Mouse (Mus musculus): ENCODE data around the gene Cacna2d4. TPM values are rescaled to one million over a fixed set of nuclear protein-coding genes. Genes with fewer than 3 reads are reported as not detected.
"Not testable (repeated sequence)": the region's sequence is repeated elsewhere in the genome, so short reads cannot be mapped to it uniquely, and the experiment has no call there.

The Cacna2d4 gene
- polyA plus RNA-seq, 1 experiment from 2014 or later: 0.23 TPM

DNA sequence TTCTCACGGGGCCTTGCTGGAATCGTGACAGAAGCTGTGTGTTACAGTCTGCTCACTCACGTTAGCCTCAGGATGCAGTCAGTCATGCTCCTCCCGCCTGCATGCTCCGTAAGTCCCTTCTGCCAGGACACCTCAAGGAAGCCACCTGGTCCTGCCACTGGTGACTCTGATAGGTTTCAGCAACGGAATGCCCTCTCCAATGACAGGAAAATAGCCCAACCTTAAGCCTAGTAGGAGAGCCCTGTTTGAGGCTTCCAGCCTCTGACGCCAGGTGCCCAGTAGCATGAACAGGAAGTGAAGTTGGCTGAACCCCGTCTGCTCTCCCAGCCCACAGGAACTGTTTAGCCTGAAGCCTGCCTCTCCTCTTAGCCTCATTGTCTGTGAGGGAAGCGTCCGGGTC is 109.9 kb downstream of the Cacna2d4 start:
- H3K4me2 ChIP-seq (replicated peaks; ENCODE audit: low read depth, low read length): no peak overlapping the region
- H3K9ac ChIP-seq (replicated peaks; ENCODE audit: low read depth, low read length): no peak overlapping the region
- H3K4me3 ChIP-seq (ENCODE audit: low read depth, low read length): no peak overlapping the region
- ATAC-seq (ENCODE audit: insufficient number of reproducible peaks, insufficient read depth, low FRiP score, low read depth): no peak
- H3K9me3 ChIP-seq (ENCODE audit: control insufficient read depth, low read depth, low read length): no peaks in the 10 kb centered on the region
- no peaks in the 10 kb centered on the region for H3K36me3 ChIP-seq (ENCODE audit: control insufficient read depth, insufficient read depth, low read length)
- H3K27ac ChIP-seq (ENCODE audit: low read length): no peak overlapping the region
- H3K4me1 ChIP-seq (ENCODE audit: control insufficient read depth, insufficient read depth, low read length): no peaks in the 10 kb centered on the region
- 52% methylated on average over 10 of the region's 10 CpGs for WGBS
- no peaks in the 10 kb centered on the region for H3K27me3 ChIP-seq (ENCODE audit: control insufficient read depth, insufficient read depth, low read length)

DNA sequence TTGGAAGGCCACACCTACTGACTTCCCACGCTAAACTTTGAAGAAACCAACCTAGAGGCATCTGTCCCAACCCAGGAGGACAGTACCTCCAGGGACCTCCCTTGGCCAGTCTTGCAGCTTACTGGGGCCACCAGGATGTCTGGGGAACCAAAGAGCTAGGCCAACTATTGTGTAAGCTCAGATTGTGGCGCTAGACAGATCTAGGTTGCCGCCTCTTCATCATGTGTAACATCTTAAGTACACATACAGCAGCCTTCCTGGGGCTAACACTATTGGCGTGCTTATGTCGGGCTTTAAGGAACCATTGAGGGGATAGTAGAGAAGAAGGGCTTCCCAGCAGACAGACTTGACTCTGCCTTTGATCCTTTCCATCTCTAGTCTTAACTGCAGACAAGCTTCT is 111.5 kb downstream of the Cacna2d4 start:
- H3K27ac ChIP-seq (ENCODE audit: low read length): no peak overlapping the region
- H3K4me3 ChIP-seq (ENCODE audit: low read depth, low read length): no peak overlapping the region
- WGBS: 72% methylated on average over 5 of the region's 5 CpGs
- no peaks in the 10 kb centered on the region for H3K36me3 ChIP-seq (ENCODE audit: control insufficient read depth, insufficient read depth, low read length)
- H3K27me3 ChIP-seq (ENCODE audit: control insufficient read depth, insufficient read depth, low read length): no peaks in the 10 kb centered on the region
- H3K9me3 ChIP-seq (ENCODE audit: control insufficient read depth, low read depth, low read length): no peaks in the 10 kb centered on the region
- ATAC-seq (ENCODE audit: insufficient number of reproducible peaks, insufficient read depth, low FRiP score, low read depth): no peak
- H3K4me1 ChIP-seq (ENCODE audit: control insufficient read depth, insufficient read depth, low read length): no peaks in the 10 kb centered on the region
- no peak overlapping the region for H3K9ac ChIP-seq (replicated peaks; ENCODE audit: low read depth, low read length)
- H3K4me2 ChIP-seq (replicated peaks; ENCODE audit: low read depth, low read length): no peak overlapping the region

DNA sequence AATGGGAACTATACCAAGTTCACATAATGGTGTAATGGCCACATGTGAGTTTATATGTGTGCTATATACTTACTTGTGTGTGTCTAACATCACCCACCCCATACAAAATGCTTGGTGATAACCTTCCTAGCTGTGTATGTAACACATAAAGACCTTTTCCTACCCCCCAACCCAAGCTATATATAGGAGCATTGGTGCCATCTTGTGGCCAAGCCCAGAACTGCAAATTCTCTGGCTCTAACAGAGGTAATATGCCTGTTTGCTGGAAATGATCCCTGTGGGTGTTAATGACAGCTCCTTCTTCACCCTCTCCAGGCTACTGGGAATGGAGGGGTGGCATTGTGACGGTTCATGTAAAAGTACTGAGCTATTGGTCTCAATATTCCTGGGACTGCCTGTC is 111.9 kb downstream of the Cacna2d4 start:
- Histone ChIP-seq H3K27ac (ENCODE audit: low read length) (no peak overlapping the region), H3K4me2 (replicated peaks; ENCODE audit: low read depth, low read length) (no peak overlapping the region), H3K36me3 (ENCODE audit: control insufficient read depth, insufficient read depth, low read length) (peaks cover 3% of the 10 kb centered on the region; the same call in 1 of the 2 replicates), H3K9me3 (ENCODE audit: control insufficient read depth, low read depth, low read length) (no peaks in the 10 kb centered on the region), H3K9ac (replicated peaks; ENCODE audit: low read depth, low read length) (no peak overlapping the region), H3K27me3 (ENCODE audit: control insufficient read depth, insufficient read depth, low read length) (no peaks in the 10 kb centered on the region), H3K4me3 (ENCODE audit: low read depth, low read length) (no peak overlapping the region), H3K4me1 (ENCODE audit: control insufficient read depth, insufficient read depth, low read length) (no peaks in the 10 kb centered on the region)
- no peak for ATAC-seq (ENCODE audit: insufficient number of reproducible peaks, insufficient read depth, low FRiP score, low read depth)
- 0% methylated on average over 1 of the region's 1 CpGs for WGBS

DNA sequence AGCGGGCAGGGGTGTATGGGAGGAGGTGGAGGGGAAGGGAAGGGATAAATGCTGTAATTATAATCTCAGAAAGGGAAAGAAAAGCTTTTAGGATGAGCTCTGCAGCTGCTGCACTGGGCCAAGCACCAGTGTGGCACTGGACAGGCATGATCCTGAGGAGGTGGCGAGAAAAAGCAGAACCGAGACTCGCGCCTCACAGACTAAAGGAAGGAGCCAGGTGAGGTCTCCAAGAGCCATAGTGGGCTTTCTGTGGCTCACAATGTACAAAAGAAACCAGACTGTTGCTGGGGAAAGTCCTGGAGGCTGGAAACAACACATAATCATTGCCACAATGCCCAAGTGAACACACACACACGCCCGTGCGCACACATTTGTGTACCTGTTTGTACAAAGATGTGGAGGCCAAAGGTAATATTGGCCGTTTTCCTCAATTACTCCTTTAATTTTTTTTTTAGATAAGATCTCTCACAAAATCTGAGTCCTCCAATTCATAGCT is 114.4 kb downstream of the Cacna2d4 start:
- Histone ChIP-seq H3K4me3 (ENCODE audit: low read depth, low read length) (no peak overlapping the region), H3K27ac (ENCODE audit: low read length) (no peak overlapping the region), H3K36me3 (ENCODE audit: control insufficient read depth, insufficient read depth, low read length) (peaks cover 21% of the 10 kb centered on the region), H3K4me1 (ENCODE audit: control insufficient read depth, insufficient read depth, low read length) (no peaks in the 10 kb centered on the region), H3K27me3 (ENCODE audit: control insufficient read depth, insufficient read depth, low read length) (no peaks in the 10 kb centered on the region), H3K9me3 (ENCODE audit: control insufficient read depth, low read depth, low read length) (no peaks in the 10 kb centered on the region), H3K4me2 (replicated peaks; ENCODE audit: low read depth, low read length) (no peak overlapping the region), H3K9ac (replicated peaks; ENCODE audit: low read depth, low read length) (no peak overlapping the region)
- ATAC-seq (ENCODE audit: insufficient number of reproducible peaks, insufficient read depth, low FRiP score, low read depth): no peak
- WGBS: 86% methylated on average over 9 of the region's 9 CpGs

DNA sequence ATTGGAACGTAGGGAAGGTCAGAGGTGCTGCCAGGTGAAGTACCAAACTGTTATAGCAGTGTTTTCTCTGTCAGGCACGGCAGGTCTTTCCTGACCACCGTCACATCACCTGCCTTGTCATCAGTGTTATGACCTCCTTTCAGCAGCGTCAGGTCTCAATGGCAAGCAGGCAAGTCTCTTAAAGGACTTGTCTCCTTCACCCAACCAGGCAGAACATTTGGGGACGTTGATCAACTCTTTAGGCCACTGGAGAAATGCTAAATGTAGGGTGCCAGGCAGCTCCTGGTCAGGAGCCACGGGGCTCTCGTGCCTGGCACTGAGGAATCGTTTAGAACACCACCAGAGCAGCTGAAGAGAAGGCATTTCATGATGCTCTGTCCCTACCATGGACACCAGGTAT is 115.3 kb downstream of the Cacna2d4 start:
- peaks cover 28% of the 10 kb centered on the region for H3K36me3 ChIP-seq (ENCODE audit: control insufficient read depth, insufficient read depth, low read length)
- 79% methylated on average over 8 of the region's 8 CpGs for WGBS
- no peaks in the 10 kb centered on the region for H3K9me3 ChIP-seq (ENCODE audit: control insufficient read depth, low read depth, low read length)
- no peak overlapping the region for H3K9ac ChIP-seq (replicated peaks; ENCODE audit: low read depth, low read length)
- ATAC-seq (ENCODE audit: insufficient number of reproducible peaks, insufficient read depth, low FRiP score, low read depth): no peak
- H3K4me1 ChIP-seq (ENCODE audit: control insufficient read depth, insufficient read depth, low read length): no peaks in the 10 kb centered on the region
- H3K27ac ChIP-seq (ENCODE audit: low read length): no peak overlapping the region
- H3K27me3 ChIP-seq (ENCODE audit: control insufficient read depth, insufficient read depth, low read length): no peaks in the 10 kb centered on the region
- no peak overlapping the region for H3K4me3 ChIP-seq (ENCODE audit: low read depth, low read length)
- no peak overlapping the region for H3K4me2 ChIP-seq (replicated peaks; ENCODE audit: low read depth, low read length)

DNA sequence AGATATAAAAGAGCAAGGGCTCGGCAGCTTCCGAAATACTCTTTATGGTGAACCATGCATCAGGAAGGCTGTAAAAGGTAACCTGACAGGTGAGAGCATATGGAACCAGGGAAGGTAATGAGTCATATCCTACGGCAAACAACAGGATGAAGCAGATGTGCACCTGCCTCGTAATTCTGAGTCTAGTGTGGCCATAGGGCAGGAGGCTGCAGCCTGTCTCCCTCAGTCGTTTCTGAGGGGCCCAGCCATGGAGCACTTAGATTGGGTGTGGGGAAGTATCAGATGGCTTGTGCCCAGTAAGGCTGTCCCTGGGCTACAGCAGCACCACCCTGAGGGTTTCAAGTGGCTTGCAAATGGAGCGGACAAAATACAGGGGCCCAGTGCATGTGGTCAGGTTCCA is 116.2 kb downstream of the Cacna2d4 start:
- Histone ChIP-seq H3K4me1 (ENCODE audit: control insufficient read depth, insufficient read depth, low read length) (no peaks in the 10 kb centered on the region), H3K27ac (ENCODE audit: low read length) (no peak overlapping the region), H3K9ac (replicated peaks; ENCODE audit: low read depth, low read length) (no peak overlapping the region), H3K4me3 (ENCODE audit: low read depth, low read length) (no peak overlapping the region), H3K9me3 (ENCODE audit: control insufficient read depth, low read depth, low read length) (no peaks in the 10 kb centered on the region), H3K36me3 (ENCODE audit: control insufficient read depth, insufficient read depth, low read length) (peaks cover 35% of the 10 kb centered on the region), H3K27me3 (ENCODE audit: control insufficient read depth, insufficient read depth, low read length) (no peaks in the 10 kb centered on the region), H3K4me2 (replicated peaks; ENCODE audit: low read depth, low read length) (no peak overlapping the region)
- ATAC-seq (ENCODE audit: insufficient number of reproducible peaks, insufficient read depth, low FRiP score, low read depth): no peak
- 78% methylated on average over 6 of the region's 6 CpGs for WGBS

DNA sequence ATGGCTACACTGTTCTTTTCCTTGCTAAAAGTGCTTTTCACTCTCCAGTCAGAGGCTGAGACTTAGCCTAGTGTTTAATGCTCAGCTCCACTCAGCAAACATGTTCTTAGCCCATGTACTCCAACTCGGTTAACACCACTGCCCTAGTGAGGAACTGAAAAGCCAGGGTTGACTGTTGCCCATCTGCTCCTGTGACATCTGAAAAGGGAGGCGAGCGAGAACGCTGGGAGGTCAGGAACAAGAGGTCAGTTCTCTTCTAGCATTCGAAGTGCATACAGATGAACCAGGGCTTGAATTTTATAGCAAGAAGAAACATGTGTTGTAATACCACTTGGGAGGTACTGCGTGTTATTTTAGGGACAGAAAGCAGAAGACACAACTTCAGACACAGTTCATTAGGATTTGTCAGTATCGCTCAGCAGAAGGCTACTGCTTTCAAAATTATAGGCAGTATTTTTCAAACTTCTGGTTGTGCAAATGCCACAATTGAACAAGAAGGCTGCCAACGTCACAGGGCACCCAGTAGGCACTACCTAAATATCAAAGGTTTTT is 121.8 kb downstream of the Cacna2d4 start:
- no peak overlapping the region for H3K9ac ChIP-seq (replicated peaks; ENCODE audit: low read depth, low read length)
- no peaks in the 10 kb centered on the region for H3K27me3 ChIP-seq (ENCODE audit: control insufficient read depth, insufficient read depth, low read length)
- no peak overlapping the region for H3K27ac ChIP-seq (ENCODE audit: low read length)
- H3K4me2 ChIP-seq (replicated peaks; ENCODE audit: low read depth, low read length): no peak overlapping the region
- no peak for ATAC-seq (ENCODE audit: insufficient number of reproducible peaks, insufficient read depth, low FRiP score, low read depth)
- no peak overlapping the region for H3K4me3 ChIP-seq (ENCODE audit: low read depth, low read length)
- no peaks in the 10 kb centered on the region for H3K9me3 ChIP-seq (ENCODE audit: control insufficient read depth, low read depth, low read length)
- H3K36me3 ChIP-seq (ENCODE audit: control insufficient read depth, insufficient read depth, low read length): peaks cover 53% of the 10 kb centered on the region
- 94% methylated on average over 8 of the region's 8 CpGs for WGBS
- H3K4me1 ChIP-seq (ENCODE audit: control insufficient read depth, insufficient read depth, low read length): no peaks in the 10 kb centered on the region

DNA sequence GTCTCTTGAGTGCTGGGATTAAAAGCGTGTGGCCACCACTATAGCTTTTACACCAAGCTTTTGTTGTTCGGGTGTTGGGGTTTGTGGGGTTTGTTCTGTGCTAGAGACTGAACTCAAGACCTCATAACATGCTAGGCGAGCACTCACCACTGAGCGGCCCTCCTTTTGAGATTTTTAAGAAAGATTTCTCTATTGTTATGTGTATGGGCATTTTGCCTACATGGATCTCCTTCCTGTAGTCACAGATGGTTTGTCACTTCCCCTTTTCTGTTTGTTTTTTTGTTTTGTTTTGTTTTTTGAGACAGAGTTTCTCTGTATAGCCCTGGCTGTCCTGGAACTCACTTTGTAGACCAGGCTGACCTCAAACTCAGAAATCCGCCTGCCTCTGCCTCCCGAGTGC is 123.9 kb downstream of the Cacna2d4 start:
- not testable (repeated sequence) for H3K27me3 ChIP-seq (ENCODE audit: control insufficient read depth, insufficient read depth, low read length); H3K4me3 ChIP-seq (ENCODE audit: low read depth, low read length); H3K9ac ChIP-seq (replicated peaks; ENCODE audit: low read depth, low read length); H3K4me2 ChIP-seq (replicated peaks; ENCODE audit: low read depth, low read length); H3K9me3 ChIP-seq (ENCODE audit: control insufficient read depth, low read depth, low read length); ATAC-seq (ENCODE audit: insufficient number of reproducible peaks, insufficient read depth, low FRiP score, low read depth); H3K27ac ChIP-seq (ENCODE audit: low read length); H3K4me1 ChIP-seq (ENCODE audit: control insufficient read depth, insufficient read depth, low read length)
- peaks cover 44% of the 10 kb centered on the region for H3K36me3 ChIP-seq (ENCODE audit: control insufficient read depth, insufficient read depth, low read length)
- 93% methylated on average over 6 of the region's 6 CpGs for WGBS

All from stomach, embryonic 14.5 days (tissue).